Mouse (Mus musculus) bone marrow macrophage, adult 2 months (primary cell): ENCODE measurements around the gene Csrnp3. TPM values are rescaled to one million over a fixed set of nuclear protein-coding genes. Genes with fewer than 3 reads are reported as not detected.

Source experiments
- H3K27ac ChIP-seq: 2 replicates; pipeline ENCODE4 v1.5.1; 2012; ENCODE audit warnings: low read depth, low read length; ENCODE audit not compliant: insufficient read depth
- H3K4me1 ChIP-seq: 2 replicates; pipeline ENCODE4 v1.6.1; 2012; ENCODE audit warnings: low read length; ENCODE audit not compliant: control insufficient read depth, insufficient read depth
- H3K4me3 ChIP-seq: 2 replicates; pipeline ENCODE4 v1.5.1; 2012; ENCODE audit warnings: mild to moderate bottlenecking, low read length, moderate library complexity; ENCODE audit not compliant: insufficient read depth
- CTCF ChIP-seq: IDR thresholded peaks from 2 replicates; pipeline ENCODE4 v1.5.1; 2012; ENCODE audit warnings: low read depth, mild to moderate bottlenecking, low read length, moderate library complexity
- POLR2A ChIP-seq: IDR thresholded peaks from 2 replicates; pipeline ENCODE4 v1.6.1; 2012; ENCODE audit warnings: mild to moderate bottlenecking, low read depth, low read length, borderline replicate concordance
- polyA plus RNA-seq: library from polyadenylated mRNA; stranded (reverse); fragments of >200 nt; gene quantifications from 2 replicates; pipeline ENCODE4 v1.2.4, GENCODE M21; 2012; ENCODE audit not compliant: missing spikeins, insufficient read depth, insufficient read length

The Csrnp3 gene
- polyA plus RNA-seq, 1 experiment = not detected

GRCm38 (mm10) chr2:66040611-66041010, 195.0 kb downstream of the Csrnp3 start:
- H3K4me3 ChIP-seq = no peak overlapping the region

DNA sequence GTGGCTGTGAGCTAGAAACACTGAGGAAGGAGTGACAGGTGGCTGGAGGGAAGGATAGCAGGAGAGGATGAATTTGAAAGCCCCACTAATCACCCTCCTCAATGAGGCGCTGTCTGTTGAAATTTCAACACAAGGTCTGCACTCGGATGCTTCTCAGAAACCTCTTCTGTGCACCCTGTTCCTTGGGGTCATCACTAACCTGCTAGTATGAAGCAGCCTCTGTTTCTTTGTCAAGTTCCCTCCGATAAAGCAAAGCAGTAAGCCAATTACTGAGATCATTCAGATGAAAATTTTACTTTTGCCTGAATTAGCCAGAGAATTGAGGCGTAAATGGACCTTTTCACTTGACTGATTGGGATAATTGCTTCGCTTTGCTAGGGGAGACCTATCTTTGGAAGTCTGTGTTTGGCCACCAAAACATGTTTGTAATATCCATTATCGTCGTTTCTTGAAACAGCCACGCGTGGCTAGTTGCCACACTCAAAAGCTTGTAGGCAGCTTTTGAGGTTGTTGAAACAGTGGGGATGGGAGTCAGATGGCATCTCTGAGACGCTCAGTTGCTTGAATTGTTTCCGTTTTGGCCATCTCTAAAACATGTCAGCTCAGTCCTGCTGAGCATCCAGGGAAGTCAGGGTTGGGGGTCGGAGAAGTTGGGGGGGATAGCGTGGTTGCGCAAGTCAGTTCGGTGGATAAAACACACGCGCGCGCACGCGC, 195.8 kb downstream of the Csrnp3 start:
- Histone ChIP-seq H3K27ac (no peak overlapping the region), H3K4me3 (no peak overlapping the region), H3K4me1 (no peaks in the 10 kb centered on the region)
- no peak for TF ChIP-seq CTCF
- TF ChIP-seq POLR2A = no peak

More at GRCm38 (mm10) chr2:66040611-66041010, 195.0 kb downstream of the Csrnp3 start:
- Histone ChIP-seq H3K4me1 (no peaks in the 10 kb centered on the region), H3K27ac (no peak overlapping the region)
- TF ChIP-seq CTCF (no peak), POLR2A (no peak)

- Histone ChIP-seq H3K4me1 (no peaks in the 10 kb centered on the region), H3K27ac (no peak overlapping the region), H3K4me3 (no peak overlapping the region)
- no peak for TF ChIP-seq CTCF
- no peak for TF ChIP-seq POLR2A
These were observed 196.4 kb downstream of the Csrnp3 start for GRCm38 (mm10) chr2:66041917-66042419.

DNA sequence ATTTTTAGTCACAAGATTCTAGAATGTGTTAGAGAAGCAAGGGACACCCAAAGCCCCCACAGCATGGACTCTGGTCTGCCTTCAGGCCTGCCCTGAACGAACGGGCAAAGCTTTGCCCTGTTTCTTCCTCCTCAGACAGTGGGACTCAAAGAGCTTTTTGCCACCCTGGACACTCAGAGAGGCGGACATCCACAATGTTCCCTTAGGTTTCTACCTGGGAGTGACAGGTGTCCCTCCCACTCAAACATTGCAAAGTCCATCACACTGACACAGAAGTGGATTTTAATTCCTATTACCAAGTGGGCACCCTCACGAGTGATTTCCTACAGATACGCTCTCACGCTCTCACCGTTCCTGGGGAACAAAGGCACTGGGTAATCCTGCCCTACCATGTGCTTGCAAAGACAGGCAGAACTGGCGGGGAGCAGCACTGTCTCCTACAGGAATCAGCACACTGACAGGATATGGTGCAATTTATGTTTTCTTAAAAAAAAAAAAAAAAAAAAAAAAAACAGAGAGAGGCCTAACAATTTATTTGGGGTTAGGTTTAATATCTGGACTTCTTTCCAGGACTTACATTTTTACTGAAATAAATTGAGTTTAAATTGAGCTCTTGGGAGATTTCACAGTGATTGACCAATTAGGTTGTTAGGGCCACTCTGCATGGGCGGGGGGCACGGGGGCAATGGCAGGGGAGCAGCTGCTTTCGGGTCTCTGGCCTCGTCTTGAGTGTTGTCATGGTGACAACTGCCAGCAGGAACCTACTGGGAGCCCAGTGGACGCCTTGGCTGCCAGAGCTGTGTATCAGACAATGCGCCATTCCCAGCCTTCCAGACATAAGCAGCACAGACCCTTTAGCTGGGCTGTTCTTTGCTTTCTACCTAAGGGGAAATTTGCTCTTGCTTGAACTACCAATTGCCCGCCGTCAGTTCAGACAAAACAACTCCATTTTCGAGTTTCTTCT, 198.2 kb downstream of the Csrnp3 start:
- TF ChIP-seq POLR2A (no peak), CTCF (no peak)
- no peak overlapping the region for H3K27ac ChIP-seq
- H3K4me3 ChIP-seq = no peak overlapping the region
- no peaks in the 10 kb centered on the region for H3K4me1 ChIP-seq

GRCm38 (mm10) chr2:66044405-66045089, 199.0 kb downstream of the Csrnp3 start:
- no peak overlapping the region for H3K4me3 ChIP-seq
- no peak for TF ChIP-seq POLR2A
- no peak for TF ChIP-seq CTCF
- H3K4me1 ChIP-seq = no peaks in the 10 kb centered on the region
- no peak overlapping the region for H3K27ac ChIP-seq

DNA sequence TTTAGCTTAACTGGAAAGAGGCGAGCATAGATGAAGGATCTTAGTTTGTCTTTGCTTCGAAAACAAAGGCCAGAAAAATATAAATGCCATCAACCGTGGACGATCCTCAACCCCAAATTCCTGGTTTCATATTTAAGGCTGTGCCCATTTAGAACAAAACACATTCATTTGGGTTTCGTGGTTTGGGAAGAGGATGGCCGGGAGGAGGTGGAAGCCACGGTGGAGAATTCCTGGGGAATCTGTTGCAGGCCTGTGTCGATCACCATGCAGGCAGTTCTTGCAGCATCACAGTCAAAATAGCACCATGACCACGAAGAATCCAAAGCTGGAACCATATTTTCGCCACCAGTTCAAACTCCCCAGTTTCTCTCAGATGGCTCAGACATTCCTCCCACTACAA, 217.7 kb downstream of the Csrnp3 start:
- no peaks in the 10 kb centered on the region for H3K4me1 ChIP-seq
- H3K27ac ChIP-seq = no peak overlapping the region
- TF ChIP-seq POLR2A (no peak), CTCF (no peak)
- no peak overlapping the region for H3K4me3 ChIP-seq

GRCm38 (mm10) chr2:66069454-66069853, 223.9 kb downstream of the Csrnp3 start:
- H3K4me3 ChIP-seq = no peak overlapping the region
- no peak overlapping the region for H3K27ac ChIP-seq
- no peaks in the 10 kb centered on the region for H3K4me1 ChIP-seq
- TF ChIP-seq CTCF (no peak), POLR2A (no peak)

- Histone ChIP-seq H3K27ac (no peak overlapping the region), H3K4me3 (no peak overlapping the region), H3K4me1 (no peaks in the 10 kb centered on the region)
- TF ChIP-seq CTCF (no peak), POLR2A (no peak)
These were observed 235.2 kb downstream of the Csrnp3 start for GRCm38 (mm10) chr2:66080731-66081130.

Other genes with a start within 250 kb of the Csrnp3 start
- not detected in 2 replicates for gene Scn2a, start 225.0 kb upstream of the Csrnp3 start, polyA plus RNA-seq